Mouse (Mus musculus) R1 (cell line): ENCODE measurements at regions not wholly inside any gene's neighbourhood (a gene's known extent, or its start where the extent isn't known, plus 50 kb on each side); places are given as distances from the start of the nearest gene placed in this dataset.

Source experiments
- DNase-seq: peaks from one replicate; pipeline ENCODE4 v3.0.0-alpha.2; 2018; ENCODE audit warnings: low read depth, low spot score

GRCm38 (mm10) chr3:99447361-99447760 is 207.2 kb downstream of the Tbx15 start:
- DNase-seq = no peak

GRCm38 (mm10) chr3:99447813-99448212 is 207.6 kb downstream of the Tbx15 start:
- peak; percentile 2 for DNase-seq

DNA sequence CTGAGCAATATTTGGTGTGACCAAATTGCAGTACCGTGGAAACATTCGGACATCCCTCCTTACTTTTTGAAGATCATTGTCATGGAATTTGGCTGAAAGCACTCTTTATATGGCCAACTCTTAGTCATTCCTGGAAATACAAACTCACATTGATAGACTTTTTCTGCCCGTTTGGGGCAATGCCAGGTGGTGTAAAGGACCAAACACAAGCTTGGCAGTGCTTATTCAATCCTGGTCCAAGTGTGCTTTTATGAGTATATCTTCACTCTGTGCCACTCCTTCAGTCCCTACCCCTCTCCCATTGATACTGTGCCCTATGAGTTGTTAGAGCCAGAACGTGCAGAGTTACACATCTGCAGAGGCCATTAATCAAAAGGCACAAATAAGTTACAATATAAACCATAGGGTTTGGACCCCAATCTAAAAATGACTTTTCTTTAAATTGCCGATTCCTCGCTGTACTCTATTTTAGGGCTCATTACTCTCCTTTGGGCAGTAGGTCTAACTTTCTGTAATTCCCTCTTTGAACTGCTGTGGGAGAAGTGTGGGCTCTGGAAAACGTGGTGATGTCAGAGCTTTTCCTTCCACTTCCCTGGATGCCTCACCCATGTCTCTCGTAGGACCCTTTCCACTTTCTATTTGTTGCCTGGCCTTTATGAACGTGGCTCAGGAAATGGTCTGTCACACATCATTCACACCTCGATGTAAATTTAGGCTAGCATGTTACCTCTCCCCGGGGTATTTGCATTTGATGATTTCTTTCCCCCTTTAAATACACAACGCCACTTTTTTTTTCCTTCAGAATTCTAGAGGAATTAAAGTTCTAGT is 219.1 kb downstream of the Tbx15 start:
- no peak for DNase-seq

DNA sequence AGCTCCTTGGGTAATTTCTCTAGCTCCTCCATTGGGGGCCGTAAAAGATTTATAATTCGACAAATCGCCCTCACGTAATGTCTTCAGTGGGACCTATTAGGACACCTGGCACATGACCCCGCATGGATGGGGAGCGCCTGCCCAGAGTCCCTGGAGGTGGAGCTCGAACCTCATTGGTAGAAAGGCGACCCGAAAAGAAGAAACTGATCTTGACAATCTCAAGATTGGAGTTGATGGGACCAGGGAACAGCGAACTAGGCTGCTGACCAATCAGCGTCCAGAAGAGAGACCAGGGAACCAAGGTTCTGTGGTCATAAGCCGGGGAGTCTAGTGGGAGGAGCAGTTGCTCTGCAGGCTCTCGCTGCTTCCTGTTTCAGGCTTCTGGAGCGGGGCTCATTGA is 259.8 kb downstream of the Tbx15 start:
- peak; percentile 29 for DNase-seq

DNA sequence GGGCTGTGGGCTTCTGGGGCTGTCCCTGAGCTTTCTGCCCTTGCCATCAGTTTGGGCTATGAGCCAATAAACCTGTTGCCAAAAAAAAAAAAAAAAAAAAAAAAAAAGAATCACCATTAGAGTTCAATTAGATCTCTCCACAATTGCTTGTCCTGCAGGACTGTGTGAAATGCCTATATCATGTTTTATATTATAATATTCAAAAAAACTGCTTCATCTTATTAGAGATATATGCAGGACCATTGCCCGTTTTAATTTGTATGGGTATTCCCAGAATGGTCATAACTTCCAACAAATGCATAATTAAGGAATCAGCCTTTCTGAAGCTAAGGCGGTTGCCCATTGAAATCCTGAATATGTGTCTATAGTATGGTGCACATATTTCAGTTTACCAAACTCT is 264.6 kb downstream of the Tbx15 start:
- DNase-seq = no peak

DNA sequence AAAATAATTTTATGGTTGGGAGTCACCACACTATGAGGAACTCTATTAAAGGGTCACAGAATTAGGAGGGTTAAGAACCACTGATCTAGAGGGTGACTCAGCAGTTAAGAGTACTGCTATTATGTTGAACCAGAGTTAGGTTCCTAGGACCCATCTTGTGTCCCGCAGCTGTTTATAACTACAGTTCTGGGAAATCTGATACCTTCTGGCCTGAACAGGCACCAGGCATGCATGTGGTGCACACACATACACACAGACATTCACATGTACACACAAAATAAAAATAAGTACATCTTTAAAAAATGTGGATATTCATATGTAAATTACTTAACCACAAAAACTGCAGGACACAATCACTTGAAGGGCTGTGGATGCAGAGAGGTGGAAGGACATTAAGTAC is 272.1 kb downstream of the Tbx15 start:
- no peak for DNase-seq

- DNase-seq = peak; percentile 55
These were observed 272.8 kb downstream of the Tbx15 start for GRCm38 (mm10) chr3:99512933-99513332.

DNA sequence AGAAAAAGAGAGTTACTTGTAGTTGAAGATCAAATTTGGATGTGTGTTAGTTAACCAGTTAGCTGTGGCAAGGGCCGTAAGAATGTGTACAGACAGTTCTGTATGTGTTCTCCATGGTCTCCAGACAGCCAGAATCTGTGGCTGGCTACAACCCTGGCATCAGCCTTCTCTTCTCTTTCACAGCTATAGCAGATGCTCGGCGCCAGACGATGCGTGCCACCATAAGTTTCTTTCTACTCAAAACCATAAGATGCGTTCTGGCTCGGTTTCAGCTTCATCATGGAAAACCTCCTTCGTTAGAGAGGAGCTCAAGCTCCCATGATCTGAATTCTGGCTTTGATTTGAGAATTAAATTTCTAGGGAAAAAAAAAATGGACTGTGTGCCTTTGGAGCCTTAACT is 275.6 kb downstream of the Tbx15 start:
- no peak for DNase-seq

- DNase-seq = no peak
These were observed 320.7 kb downstream of the Tbx15 start for GRCm38 (mm10) chr3:99560917-99561316.

- DNase-seq = no peak
These were observed 311.8 kb upstream of the Spag17 start for GRCm38 (mm10) chr3:99573335-99573976.

DNA sequence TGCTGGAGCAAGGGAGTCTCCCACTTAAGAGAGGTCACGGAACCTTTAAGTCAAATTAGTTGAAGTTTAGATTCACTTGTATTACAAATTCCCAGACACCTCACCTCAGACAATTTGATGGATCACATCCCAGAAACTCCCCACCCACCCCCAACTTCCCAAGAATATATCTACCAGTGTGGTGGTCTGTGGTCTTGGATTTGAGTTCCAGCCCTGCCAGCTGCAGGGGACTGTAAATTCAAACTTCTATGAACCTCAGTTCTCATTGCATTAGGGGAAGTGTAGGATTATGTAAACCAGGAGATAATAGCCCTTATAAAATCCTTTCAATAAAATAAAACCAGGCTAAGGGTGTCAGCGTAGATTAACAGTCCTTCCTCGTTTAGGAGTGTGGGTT is 311.2 kb upstream of the Spag17 start:
- DNase-seq = no peak

- no peak for DNase-seq
These were observed 282.5 kb upstream of the Spag17 start for GRCm38 (mm10) chr3:99602679-99603078.

GRCm38 (mm10) chr3:99632309-99632708 is 252.9 kb upstream of the Spag17 start:
- no peak for DNase-seq

- no peak for DNase-seq
These were observed 243.7 kb upstream of the Spag17 start for GRCm38 (mm10) chr3:99641343-99642106.

DNA sequence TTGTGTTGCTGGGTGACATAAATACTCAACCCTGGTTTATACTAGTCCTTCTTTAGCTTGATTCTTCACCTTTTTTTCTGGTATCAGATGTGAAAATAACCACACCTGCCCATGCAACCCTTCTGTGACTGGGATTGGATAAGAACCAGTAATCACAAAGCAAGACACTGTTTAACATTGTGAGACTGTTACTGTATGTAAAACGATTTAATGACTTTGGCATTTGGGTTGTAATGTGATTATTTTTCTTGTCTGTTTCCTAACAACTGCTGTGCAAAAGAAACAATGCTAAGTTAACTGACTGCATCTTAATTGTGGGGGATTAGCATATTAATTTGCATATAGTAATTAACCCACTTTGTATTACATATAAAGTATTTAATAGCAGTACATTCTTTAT is 240.3 kb upstream of the Spag17 start:
- no peak for DNase-seq

DNA sequence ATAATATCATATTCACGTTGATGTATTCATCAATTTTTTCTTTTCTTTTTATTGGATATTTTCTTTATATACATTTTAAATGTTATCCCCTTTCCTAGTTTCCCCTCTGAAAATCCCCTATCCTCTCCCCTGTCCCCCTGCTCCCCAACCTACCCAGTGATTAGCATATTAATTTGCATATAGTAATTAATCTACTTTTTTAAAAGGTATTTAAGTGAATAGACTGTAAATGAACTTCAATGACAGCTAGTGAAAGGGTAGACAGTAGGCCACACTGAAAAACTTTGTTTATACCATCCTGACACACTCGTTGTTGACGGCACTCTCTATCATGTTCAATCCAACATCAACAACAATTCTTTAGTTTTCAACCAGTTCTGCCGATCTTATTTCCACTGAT is 239.9 kb upstream of the Spag17 start:
- no peak for DNase-seq

DNA sequence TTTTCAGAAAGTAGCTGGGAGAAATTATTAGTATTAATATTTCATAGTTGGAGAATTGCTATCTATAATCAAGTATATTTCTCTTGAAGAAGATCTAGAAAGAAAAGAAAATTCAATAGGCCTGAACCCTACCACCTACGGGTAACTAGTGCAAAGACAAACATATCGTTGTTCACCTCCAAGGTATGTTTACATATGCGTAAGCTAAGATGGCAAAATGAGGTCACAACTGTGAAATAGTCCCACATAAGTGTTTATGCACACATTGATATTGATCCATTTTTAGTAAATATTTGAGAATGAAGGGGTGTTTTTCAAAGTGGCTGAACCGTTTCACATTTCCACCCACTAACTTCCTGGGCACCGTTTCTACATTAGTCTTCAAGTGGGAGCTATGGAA is 227.6 kb upstream of the Spag17 start:
- no peak for DNase-seq

DNA sequence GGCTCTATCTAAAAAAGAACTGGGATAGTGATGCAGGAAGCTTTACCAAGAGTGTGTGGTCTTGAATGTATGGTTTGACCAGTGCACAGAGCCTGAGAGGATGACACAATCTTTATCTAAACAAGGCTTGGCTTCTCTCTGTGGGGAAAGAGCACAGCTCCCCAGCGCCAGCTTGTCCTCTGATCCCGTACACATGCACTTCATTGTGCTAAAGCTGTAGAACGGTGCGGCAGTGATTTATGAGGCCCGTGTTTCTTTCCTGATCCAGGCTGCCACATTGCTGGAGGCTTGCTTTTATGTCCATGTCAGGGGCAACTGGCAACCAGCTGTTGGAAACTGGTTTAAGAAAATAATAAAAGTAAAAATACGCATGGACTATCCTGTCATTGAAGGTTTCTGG is 221.4 kb upstream of the Spag17 start:
- DNase-seq = no peak

DNA sequence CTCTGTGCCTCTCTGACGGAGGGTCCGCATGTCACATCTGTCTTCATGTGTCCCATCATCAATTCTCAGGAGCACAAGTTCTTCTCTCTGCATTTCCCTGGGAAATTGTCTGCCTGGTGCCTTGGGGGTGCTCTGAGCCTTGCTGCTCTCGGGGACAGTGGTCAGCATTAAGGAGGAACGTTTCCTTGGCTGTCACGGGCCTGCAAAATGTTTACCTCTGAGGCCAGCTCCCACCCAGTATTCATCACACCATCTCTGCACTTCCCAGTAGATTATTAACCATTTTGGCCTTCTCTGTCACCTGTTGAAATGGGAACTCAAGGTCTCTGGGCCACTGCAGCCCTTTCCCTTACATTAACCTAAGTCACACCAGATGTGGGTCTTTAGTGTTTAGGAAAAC is 219.8 kb upstream of the Spag17 start:
- no peak for DNase-seq

DNA sequence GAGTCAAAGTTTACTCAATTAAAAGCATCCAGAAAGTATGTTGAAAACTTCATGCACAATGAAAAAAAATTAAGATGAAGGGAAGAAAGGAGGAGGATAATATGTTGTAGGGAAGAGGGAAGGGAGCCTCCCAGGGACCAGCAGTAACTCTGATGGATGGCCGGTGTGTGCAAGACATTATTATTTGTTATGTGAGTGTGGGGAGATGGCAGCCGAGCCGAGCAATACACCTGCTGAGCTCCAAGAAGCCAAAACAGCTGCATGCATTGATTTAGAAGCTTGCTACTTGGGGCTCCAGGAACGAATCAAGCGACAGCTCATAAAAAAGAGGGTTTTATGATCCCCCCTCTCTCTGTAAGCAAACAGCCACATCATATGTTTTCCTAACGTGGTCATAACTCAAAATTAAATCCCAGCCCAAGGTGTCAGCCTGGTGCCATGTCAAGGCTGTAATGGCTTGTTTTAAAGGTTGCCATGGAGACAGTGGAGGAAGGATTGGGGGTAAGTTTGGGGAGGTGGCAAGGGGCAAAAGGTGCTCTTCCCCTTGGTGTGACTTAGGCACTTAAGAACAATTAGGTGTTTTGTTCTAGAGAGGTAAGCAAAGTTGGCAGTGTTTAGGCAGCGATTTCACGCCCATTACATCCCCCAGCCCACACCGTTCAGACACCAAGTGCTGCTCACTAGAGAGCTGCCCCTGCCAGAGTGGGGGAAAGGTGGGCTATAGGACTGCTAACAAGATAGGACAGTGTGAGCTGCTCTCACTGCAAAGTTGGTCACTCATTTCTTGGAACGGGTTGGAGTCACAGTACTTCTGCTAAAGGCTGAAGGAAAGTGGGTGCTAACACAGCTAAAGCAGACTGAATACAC is 219.1 kb upstream of the Spag17 start:
- DNase-seq = no peak

DNA sequence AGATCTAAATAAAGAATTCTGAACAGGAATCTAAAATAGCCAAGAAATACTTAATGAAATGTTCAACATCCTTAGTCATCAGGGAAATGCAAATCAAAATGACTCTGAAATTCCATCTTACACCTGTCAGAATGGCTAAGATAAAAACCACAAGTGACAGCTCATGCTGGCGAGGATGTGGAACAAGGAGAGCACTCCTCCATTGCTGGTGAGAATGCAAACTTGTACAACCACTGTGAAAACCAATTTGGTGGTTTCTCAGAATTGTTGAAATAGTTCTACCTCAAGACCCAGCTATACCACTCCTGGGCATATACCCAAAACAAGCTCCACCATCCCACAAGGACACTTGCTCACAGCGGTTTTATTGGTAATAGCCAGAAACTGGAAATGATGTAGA is 211.1 kb upstream of the Spag17 start:
- no peak for DNase-seq

DNA sequence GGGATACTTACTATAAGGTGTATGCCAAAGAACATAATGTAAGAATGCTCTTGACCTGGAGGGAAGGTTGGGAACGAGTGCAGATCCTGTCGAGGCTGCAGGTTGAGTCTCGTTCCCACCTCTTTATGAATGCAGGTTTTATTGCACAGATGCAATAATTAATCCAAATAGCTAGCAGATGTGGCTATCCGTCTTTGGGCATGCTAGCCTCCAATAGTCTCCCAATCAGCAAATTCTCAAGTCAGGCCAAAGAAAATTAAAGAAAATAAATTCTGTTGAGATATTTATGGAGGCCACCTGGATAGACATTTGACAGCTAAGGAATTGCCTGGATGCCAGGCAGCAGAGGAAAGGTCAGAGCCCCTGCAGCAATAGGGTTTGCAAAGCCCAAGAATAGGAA is 175.7 kb upstream of the Spag17 start:
- DNase-seq = no peak
